8 mouse cellular contexts compared by ENCODE assay signal in genomic region chr1:182280577-182280976, GRCm38 (mm10). TPM values are rescaled to one million over a fixed set of nuclear protein-coding genes. Genes with fewer than 3 reads are reported as not detected.
A peak's percentile ranks its signal among the peaks of the same experiment; 100 is the strongest.
DNase-seq lines count a peak whose midpoint lies in the region; ATAC-seq and TF ChIP-seq lines count a peak whose summit lies in the region.

No protein-coding gene starts in this region.

- no peaks in the 10 kb centered on the region for H3K9me3 ChIP-seq in lung, postnatal 0 days (ENCODE audit: low read length)
- no peaks in the 10 kb centered on the region for H3K9me3 ChIP-seq in forebrain, embryonic 16.5 days (ENCODE audit: control insufficient read depth, low read length)
- H3K9me3 ChIP-seq in limb, embryonic 15.5 days = no peaks in the 10 kb centered on the region
- H3K9me3 ChIP-seq in stomach, embryonic 16.5 days (replicated peaks; ENCODE audit: control insufficient read depth, low read length) = no peaks in the 10 kb centered on the region

- peaks cover 18% of the 10 kb centered on the region; the same call in 1 of the 2 replicates for H3K36me3 ChIP-seq in lung, postnatal 0 days (ENCODE audit: insufficient read depth, low read length)
- H3K36me3 ChIP-seq in forebrain, embryonic 16.5 days (ENCODE audit: control insufficient read depth, insufficient read depth) = peaks cover 13% of the 10 kb centered on the region; the same call in 1 of the 2 replicates
- peaks cover 35% of the 10 kb centered on the region for H3K36me3 ChIP-seq in limb, embryonic 15.5 days
- peaks cover 11% of the 10 kb centered on the region; the same call in 1 of the 2 replicates for H3K36me3 ChIP-seq in stomach, embryonic 16.5 days (ENCODE audit: control insufficient read depth, insufficient read depth, low read length)

- DNase-seq in lung, postnatal 0 days (ENCODE audit: low spot score) = no peak
- no peak for DNase-seq in lung, postnatal 10 days
- DNase-seq in urinary bladder, postnatal 10 days (ENCODE audit: low spot score) = no peak
- DNase-seq in left cerebral cortex, adult 11 months (ENCODE audit: low spot score) = no peak
- no peak for DNase-seq in ovary, postnatal 10 days (ENCODE audit: low spot score)

- H3K4me1 ChIP-seq in lung, postnatal 0 days (ENCODE audit: insufficient read depth, low read depth, low read length) = 0 out of 2 replicates have a peak, but pooled peaks cover 8% of the 10 kb centered on the region
- H3K4me1 ChIP-seq in forebrain, embryonic 16.5 days (replicated peaks; ENCODE audit: control insufficient read depth, insufficient read depth, low read length) = peaks cover 24% of the 10 kb centered on the region
- H3K4me1 ChIP-seq in limb, embryonic 15.5 days = peaks cover 25% of the 10 kb centered on the region
- H3K4me1 ChIP-seq in stomach, embryonic 16.5 days (ENCODE audit: control insufficient read depth, insufficient read depth, low read length) = peaks cover 20% of the 10 kb centered on the region

- H3K27ac ChIP-seq in lung, postnatal 0 days (ENCODE audit: low read length) = peak overlapping the region; percentile 35; the same call in 1 of the 2 replicates
- H3K27ac ChIP-seq in forebrain, embryonic 16.5 days (ENCODE audit: low read length) = no peak overlapping the region
- no peak overlapping the region for H3K27ac ChIP-seq in limb, embryonic 15.5 days
- no peak overlapping the region for H3K27ac ChIP-seq in stomach, embryonic 16.5 days (ENCODE audit: low read length)

- H3K27me3 ChIP-seq in lung, postnatal 0 days (replicated peaks; ENCODE audit: insufficient read depth, low read length) = no peaks in the 10 kb centered on the region
- H3K27me3 ChIP-seq in forebrain, embryonic 16.5 days (replicated peaks; ENCODE audit: control insufficient read depth, insufficient read depth, low read length) = no peaks in the 10 kb centered on the region; the same call in 1 of the 2 replicates
- no peaks in the 10 kb centered on the region for H3K27me3 ChIP-seq in limb, embryonic 15.5 days
- H3K27me3 ChIP-seq in stomach, embryonic 16.5 days (ENCODE audit: control insufficient read depth, insufficient read depth, low read length) = no peaks in the 10 kb centered on the region

- H3K4me3 ChIP-seq in lung, postnatal 0 days (ENCODE audit: low read depth, low read length) = peak overlapping the region; percentile 14; the same call in 1 of the 2 replicates
- H3K4me3 ChIP-seq in forebrain, embryonic 16.5 days (replicated peaks; ENCODE audit: low read length) = peak overlapping the region; percentile 21; the same call in 1 of the 2 replicates
- H3K4me3 ChIP-seq in limb, embryonic 15.5 days = peak overlapping the region; percentile 72
- H3K4me3 ChIP-seq in stomach, embryonic 16.5 days (replicated peaks; ENCODE audit: low read length) = peak overlapping the region; percentile 91

- no peak for TF ChIP-seq EP300 in lung, postnatal 0 days (IDR thresholded peaks at IDR 0.05)

- ATAC-seq in lung, postnatal 0 days = no peak
- no peak for ATAC-seq in forebrain, embryonic 16.5 days
- no peak for ATAC-seq in limb, embryonic 15.5 days (ENCODE audit: insufficient number of reproducible peaks, low FRiP score, low TSS enrichment, low read depth)
- ATAC-seq in stomach, embryonic 16.5 days (ENCODE audit: insufficient read depth, low FRiP score) = no peak

- TF ChIP-seq CTCF in lung, postnatal 0 days (IDR thresholded peaks at IDR 0.05) = no peak

- 48% methylated on average over 11 of the region's 11 CpGs for WGBS in lung, postnatal 0 days
- WGBS in forebrain, embryonic 16.5 days = 50% methylated on average over 11 of the region's 11 CpGs
- WGBS in limb, embryonic 15.5 days = 30% methylated on average over 11 of the region's 11 CpGs
- WGBS in stomach, embryonic 16.5 days = 53% methylated on average over 11 of the region's 11 CpGs

- H3K4me2 ChIP-seq in lung, postnatal 0 days (replicated peaks; ENCODE audit: low read depth, low read length) = peak overlapping the region; percentile 88
- H3K4me2 ChIP-seq in forebrain, embryonic 16.5 days (ENCODE audit: low read length) = peak overlapping the region; percentile 81
- peak overlapping the region; percentile 73 for H3K4me2 ChIP-seq in limb, embryonic 15.5 days
- H3K4me2 ChIP-seq in stomach, embryonic 16.5 days (ENCODE audit: low read depth, low read length) = peak overlapping the region; percentile 81

- H3K9ac ChIP-seq in lung, postnatal 0 days (replicated peaks; ENCODE audit: low read depth) = 0 out of 2 replicates have a peak overlapping the region, but pooled peaks have one; percentile 9
- no peak overlapping the region for H3K9ac ChIP-seq in forebrain, embryonic 16.5 days (replicated peaks; ENCODE audit: low read depth, low read length)
- H3K9ac ChIP-seq in limb, embryonic 15.5 days = 0 out of 2 replicates have a peak overlapping the region, but pooled peaks have one; percentile 11
- H3K9ac ChIP-seq in stomach, embryonic 16.5 days (ENCODE audit: low read length) = peak overlapping the region; percentile 58; the same call in 1 of the 2 replicates

RNA-seq across cellular contexts. Expression of gene Degs1, which starts 2.0 kb away (rescaled TPM):
- 194 and 219 TPM in 2 replicates for polyA plus RNA-seq in lung, postnatal 0 days (2015; fragmentation: Nextera tagmentation; extraction: Ambion mirVana)
- polyA plus RNA-seq in forebrain, embryonic 16.5 days (2015; fragmentation: Nextera tagmentation; extraction: Ambion mirVana) = 62.7 and 72.0 TPM in 2 replicates
- polyA plus RNA-seq in limb, embryonic 15.5 days (2015; fragmentation: Nextera tagmentation; extraction: Ambion mirVana) = 210 and 211 TPM in 2 replicates
- polyA plus RNA-seq in stomach, embryonic 16.5 days (2015; fragmentation: Nextera tagmentation; extraction: Ambion mirVana) = 146 TPM in 2 replicates

Comparison
In these comparisons a context has a peak if more than half of its experiments do, and no peak if none do; other contexts are left out.
1. H3K4me3 ChIP-seq: peak in every context shown above with its lines; median percentile 91 in stomach, embryonic 16.5 days; 72 in limb, embryonic 15.5 days; 21 in forebrain, embryonic 16.5 days; 14 in lung, postnatal 0 days.